Mouse (Mus musculus): ENCODE measurements around the gene Epha4.

DNA sequence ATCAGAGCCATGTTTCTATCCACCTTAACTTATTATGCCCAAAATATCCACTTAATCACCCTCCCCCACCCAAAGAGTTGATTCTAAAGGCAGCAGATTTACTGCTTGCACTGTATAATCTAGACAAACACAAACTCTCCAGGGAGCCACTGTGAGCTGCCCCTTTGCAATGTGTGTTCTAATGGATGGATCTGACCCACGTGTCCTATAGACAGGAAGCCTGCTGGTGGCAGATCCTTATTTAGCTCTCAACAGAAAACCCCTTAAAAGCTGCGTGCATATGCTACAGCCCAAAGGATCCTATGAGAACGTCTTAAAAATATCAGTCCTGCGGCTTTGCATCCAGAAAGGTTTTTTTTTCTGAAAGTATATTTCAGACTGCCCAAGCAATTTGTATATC lies 98.0 kb downstream of the Epha4 start:
- TF ChIP-seq POLR2A (IDR thresholded peaks at IDR 0.05; ENCODE audit: control insufficient read depth, low read depth, low read length): no peak
- TF ChIP-seq CTCF (IDR thresholded peaks at IDR 0.05; ENCODE audit: control insufficient read depth, insufficient read depth, insufficient replicate concordance, low read depth, low read length): no peak
